Mouse (Mus musculus) liver, postnatal 0 days (tissue): Measurements from ENCODE around the gene Zfp687.
"Not testable (repeated sequence)": the region's sequence is repeated elsewhere in the genome, so short reads cannot be mapped to it uniquely, and the experiment has no call there.

ENCODE experiments used
- CTCF ChIP-seq: sonication (generic); IDR thresholded peaks from 2 replicates; pipeline ENCODE4 v1.5.1; 2016; ENCODE audit warnings: antibody characterized with exemption, low read depth
- EP300 ChIP-seq: IDR thresholded peaks from 2 replicates; pipeline ENCODE4 v1.6.1; 2016; ENCODE audit warnings: antibody characterized with exemption, low read depth, mild to moderate bottlenecking

- peak; percentile 24; the same call in 1 of the 2 replicates for TF ChIP-seq CTCF
- TF ChIP-seq EP300 = not testable (repeated sequence)
Measured at GRCm38 (mm10) chr3:95029291-95029827, 14.1 kb upstream of the Zfp687 start.
